Mouse (Mus musculus): Measurements from ENCODE around the gene Htra1.

DNA sequence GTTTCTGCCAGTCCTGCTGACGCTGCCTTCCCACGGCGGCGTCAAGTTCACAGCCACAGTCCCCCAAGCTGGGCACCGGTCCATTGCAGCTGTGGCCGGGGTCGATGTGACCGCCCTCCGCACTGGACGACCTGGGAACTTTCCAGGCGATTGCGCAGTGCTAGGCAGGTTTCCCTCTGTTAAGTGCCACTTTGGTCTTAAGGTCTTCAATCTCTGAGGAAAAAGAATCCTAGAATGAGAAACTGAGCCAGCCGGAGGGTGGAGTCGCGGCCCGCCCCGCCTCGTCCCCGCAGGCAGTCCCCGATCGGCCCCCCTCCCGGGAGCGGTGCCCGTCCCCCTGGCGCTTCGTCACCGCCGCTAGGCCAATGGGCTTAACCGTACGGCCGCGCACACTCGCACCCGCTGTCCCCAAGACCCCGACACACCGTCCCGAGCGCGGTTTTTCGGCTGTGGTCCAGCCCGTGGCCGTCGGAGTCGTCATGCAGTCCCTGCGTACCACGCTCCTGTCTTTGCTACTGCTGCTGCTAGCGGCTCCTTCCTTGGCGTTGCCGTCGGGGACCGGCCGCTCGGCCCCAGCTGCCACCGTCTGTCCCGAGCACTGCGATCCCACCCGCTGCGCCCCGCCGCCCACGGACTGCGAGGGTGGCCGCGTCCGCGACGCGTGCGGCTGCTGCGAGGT is at the start of gene Htra1:
- no peak for TF ChIP-seq CTCF (IDR thresholded peaks at IDR 0.05; ENCODE audit: low read depth, low read length)
- no peak for TF ChIP-seq GATA2 (IDR thresholded peaks at IDR 0.05; ENCODE audit: borderline replicate concordance, low read depth, low read length)
- TF ChIP-seq POLR2AphosphoS5 (IDR thresholded peaks at IDR 0.05; ENCODE audit: insufficient replicate concordance, low read depth, low read length), result no peak
- TF ChIP-seq TAL1 (conservative IDR thresholded peaks at IDR 0.05; ENCODE audit: low read depth, low read length), result no peak
- no peak for TF ChIP-seq GATA1 (IDR thresholded peaks at IDR 0.05; ENCODE audit: borderline replicate concordance, low read length)
